Mouse (Mus musculus) layer of hippocampus, adult 11-12 months (tissue): Measurements from ENCODE around the gene Smoc1.

Experiments
- DNase-seq: peaks from one replicate; pipeline ENCODE4 v3.0.0; 2022; ENCODE audit warnings: low spot score

Smoc1 gene

GRCm38 (mm10) chr12:81081031-81081430, 54.4 kb downstream of the Smoc1 start:
- no peak for DNase-seq

DNA sequence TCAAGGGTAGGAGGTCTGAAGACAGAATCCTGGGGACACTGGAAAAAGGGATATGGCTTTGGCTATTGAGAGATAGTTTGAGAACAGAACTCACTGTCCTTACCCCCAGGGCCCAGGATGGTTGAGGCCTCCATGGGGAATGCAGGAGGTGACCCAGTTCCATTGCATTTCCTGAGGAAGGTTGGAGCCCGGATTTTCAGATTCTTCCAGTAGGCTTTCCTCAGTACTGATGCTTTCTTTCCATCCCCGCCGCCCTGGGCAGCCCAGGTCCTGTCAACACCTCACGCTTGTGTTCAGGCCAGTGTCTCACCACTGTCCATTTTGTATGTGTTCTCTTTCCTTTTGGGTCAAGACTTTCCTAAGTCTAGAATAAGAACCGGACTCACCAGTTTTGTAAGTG, 56.5 kb downstream of the Smoc1 start:
- no peak for DNase-seq

DNA sequence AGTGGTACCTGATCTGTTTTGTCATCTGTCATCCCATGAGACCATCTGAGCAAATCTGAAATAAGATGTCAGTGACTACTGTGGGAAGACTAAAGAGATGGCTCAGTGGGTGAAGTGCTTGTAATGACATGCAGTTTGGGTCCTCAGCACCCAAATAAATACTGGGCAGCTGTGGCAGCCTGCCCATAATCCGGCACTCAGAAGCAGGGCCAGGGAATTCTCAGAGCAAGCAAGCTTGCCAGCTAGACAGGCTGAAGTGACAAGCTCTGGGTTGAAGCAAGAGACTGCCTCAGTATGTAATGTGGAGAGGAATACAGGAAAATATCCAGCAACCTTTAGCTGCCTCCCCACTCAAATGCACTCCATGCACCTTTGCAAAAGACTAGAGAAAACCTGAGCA, 58.6 kb downstream of the Smoc1 start:
- no peak for DNase-seq

DNA sequence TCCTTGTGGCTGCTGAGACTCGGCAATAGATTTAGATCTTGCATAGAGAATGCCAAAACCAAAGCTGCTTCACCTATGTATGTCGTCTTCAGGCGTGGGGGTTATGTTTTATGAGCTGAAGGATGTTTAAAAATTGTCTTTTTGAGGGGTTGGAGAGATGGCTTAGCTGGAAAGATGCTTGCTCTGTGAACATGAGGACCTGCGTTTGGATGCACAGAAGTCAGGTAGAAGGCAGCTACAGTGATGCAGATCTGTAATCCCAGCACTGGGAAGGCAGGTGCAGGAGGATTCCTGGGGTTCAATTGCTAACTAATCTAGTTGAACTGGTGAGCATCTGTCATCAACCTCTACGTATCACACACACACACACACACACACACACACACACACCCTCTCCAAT, 61.5 kb downstream of the Smoc1 start:
- no peak for DNase-seq

- DNase-seq, result no peak
These were observed 65.0 kb downstream of the Smoc1 start for GRCm38 (mm10) chr12:81091641-81092040.

DNA sequence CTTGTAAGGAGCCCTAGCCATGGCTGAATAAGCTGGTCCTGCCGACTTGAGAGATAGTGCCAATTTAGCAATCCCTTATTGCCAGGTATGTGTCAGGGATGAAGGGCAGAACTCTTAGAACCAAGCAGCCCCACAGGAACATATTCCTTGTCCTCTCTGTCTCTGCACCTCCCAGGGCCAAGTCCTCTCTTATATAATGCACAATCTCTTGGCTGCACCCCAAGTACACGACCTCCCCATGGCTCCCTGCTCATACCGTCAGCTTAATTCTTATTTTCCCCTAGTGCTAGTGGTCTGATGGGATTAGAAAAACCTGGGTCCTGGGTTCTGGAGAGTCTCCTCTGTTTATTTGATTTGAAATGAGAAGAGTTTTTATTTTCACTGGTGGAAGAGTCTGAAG, 66.0 kb downstream of the Smoc1 start:
- DNase-seq, result no peak

DNA sequence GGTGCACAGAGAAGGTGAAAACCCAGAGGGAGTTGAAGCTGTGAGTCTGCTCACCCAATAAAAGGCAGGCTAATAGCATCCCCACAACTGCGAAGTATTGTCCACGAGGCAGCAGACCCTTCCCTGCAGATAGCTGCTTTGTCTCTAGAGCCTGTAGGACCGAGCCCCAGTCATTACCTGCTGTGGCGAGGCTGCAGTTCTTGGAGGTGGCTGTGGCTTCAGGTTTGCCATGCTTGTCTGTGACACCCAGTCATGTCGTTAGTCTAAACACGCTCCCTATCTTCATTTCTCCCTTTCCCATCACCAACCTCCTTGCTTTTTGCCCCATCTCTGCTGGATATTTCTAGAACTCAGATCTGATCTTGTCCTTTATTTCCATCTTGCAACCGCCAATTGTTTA, 66.6 kb downstream of the Smoc1 start:
- DNase-seq, result no peak

DNA sequence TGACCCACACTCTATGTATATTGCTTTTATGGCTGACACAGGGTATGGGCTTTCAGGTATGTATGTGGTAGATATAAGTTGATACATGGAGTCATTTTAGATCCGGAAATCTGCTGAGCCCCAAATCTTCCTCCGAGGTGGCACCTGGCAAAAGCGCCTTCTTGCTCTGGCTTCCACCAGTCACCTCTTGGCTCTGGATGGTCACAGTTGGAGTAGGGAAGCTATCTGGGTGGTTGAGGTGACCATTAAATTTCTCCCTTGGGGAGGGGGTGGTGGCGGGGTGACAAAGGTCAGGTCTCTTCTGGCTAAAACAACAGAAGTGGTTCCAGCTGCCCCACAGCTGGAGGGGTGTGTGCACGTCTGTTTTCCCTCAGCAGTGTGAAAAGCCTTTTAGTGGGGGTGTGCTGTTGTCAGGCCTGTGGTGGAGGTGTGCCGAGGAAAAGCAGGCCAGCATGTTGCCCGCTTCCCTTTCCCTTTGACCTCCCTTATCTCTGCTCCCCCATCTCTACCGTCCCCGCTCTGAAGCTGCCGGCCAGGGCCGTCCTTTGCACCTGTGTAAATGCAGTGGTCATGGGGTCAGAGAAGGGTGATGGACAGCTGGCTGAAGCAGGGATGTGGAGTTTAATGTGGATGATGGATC, 68.3 kb downstream of the Smoc1 start:
- no peak for DNase-seq

DNA sequence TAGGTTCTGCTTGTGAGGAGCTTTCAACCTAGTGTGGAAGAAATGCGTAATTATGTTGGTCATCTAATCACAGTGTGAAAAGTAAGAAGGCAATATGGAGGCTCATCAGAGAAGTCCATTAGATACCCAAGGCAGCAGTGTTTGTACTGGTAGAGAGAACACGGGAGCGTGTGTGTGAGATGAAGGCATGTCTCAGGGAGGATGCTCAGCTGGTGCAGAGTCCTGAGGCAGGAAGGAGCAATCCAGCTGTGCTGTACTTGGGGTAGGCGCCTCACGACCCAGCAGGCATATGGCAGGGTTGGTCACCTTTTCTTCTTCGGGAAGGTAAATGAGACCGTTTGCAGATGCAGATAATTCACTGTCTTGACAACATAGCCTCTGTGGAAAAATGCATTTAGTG, 70.7 kb downstream of the Smoc1 start:
- DNase-seq, result no peak

GRCm38 (mm10) chr12:81097738-81098137, 71.1 kb downstream of the Smoc1 start:
- DNase-seq, result no peak

- no peak for DNase-seq
These were observed 72.6 kb downstream of the Smoc1 start for GRCm38 (mm10) chr12:81099161-81099560.

DNA sequence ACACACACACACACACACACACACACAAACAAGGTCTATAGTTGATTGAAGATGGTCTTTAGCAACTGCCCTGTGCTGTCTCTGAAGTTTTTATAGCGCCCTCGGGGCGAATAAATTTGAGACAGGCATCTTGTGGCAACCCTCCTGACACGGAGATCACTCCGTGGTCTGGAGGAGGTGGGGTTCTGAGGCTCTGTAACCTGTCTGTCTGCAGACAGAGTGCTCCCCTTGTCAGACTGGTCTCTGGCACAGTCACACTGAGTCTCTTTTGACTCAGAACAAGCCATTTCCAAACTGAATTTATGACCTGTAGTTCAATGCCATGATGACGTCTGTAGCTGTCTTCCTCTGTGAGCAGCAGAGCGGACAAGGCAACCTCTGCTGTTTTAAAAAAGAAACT, 75.1 kb downstream of the Smoc1 start:
- no peak for DNase-seq

- DNase-seq, result no peak
These were observed 77.9 kb downstream of the Smoc1 start for GRCm38 (mm10) chr12:81104546-81104945.

DNA sequence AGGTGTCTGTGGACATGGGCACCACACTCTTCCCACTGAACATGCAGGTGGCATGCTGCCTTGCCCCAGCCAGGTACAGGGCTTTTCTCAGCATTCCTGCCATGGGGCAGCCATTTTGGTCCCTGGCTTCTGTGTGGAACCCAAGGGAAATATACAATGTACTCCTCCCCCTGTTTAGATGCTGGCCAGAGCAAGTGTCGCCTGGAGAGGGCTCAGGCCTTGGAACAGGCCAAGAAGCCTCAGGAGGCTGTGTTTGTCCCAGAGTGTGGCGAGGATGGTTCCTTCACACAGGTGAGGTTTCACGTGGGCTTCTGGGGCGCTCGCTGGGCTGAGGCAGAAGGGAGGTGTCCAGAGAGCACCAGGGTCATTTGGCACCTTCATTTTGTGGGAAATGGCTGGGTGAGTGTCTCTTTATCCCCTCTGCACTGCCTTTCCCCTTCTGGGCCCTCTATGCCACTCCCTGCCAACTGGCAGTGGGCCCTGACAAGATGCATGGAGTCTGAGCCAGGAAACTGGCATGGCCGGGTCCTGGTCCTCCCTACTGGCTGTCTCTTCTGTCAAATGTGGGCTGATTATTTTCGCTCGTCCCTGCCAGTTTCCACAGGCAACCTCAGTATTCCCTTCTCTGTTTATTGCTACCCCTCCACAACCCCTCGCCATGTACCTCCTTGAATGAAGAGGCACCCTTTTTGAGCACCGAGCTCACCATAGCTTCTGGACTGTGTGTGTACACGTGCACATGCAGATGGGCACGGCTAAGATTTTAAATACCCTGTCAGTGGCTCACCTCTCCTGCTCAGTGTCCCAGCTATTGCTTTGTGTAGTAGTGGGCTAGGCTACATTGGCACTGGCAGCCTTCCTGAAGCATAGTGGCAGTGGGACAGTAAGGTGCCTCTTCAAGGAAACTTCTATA, 79.4 kb downstream of the Smoc1 start:
- DNase-seq, result peak; percentile 37

GRCm38 (mm10) chr12:81107278-81108100, 80.9 kb downstream of the Smoc1 start:
- no peak for DNase-seq

- DNase-seq, result no peak
These were observed 82.0 kb downstream of the Smoc1 start for GRCm38 (mm10) chr12:81108600-81109011.

- no peak for DNase-seq
These were observed 83.4 kb downstream of the Smoc1 start for GRCm38 (mm10) chr12:81110006-81110405.

GRCm38 (mm10) chr12:81112321-81112720, 85.7 kb downstream of the Smoc1 start:
- no peak for DNase-seq

- DNase-seq, result no peak
These were observed 93.7 kb downstream of the Smoc1 start for GRCm38 (mm10) chr12:81120301-81120700.

DNA sequence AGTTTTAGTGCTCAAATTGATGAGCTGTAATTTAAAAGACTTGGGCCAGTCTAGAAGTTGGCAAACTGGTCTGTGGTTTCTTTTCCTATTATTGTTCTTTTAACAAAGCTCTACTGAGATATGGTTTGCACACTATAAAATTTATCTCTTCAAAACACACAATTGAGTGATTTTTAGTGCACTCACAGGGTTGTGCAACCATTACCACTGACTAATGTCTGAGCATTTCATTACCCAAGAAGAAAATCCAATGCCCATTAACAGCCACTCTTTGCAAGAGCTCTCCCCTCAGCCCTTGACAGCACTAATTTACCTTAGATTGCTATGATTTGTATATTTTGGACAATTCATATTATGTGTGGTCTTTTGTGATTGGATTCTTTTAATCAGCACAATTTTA, 97.2 kb downstream of the Smoc1 start:
- DNase-seq, result no peak

DNA sequence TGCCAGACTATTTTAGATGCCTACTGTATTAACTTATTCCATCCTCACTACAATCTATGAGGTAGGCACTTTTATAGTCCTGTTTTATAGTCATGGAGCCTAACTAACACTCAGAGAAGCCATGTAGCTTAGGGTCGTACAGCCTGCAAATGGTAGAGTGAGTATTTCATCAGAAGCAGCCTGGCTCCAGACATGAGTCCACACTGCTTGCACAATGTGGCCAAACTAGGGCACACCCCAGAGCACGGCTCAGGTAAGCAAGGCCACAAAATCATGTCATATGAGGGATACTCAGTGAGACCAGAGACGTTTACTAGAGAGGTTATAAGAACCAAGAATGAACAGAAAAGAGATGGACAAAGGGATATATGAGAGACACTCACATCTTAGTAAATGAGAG, 100.2 kb downstream of the Smoc1 start:
- no peak for DNase-seq

DNA sequence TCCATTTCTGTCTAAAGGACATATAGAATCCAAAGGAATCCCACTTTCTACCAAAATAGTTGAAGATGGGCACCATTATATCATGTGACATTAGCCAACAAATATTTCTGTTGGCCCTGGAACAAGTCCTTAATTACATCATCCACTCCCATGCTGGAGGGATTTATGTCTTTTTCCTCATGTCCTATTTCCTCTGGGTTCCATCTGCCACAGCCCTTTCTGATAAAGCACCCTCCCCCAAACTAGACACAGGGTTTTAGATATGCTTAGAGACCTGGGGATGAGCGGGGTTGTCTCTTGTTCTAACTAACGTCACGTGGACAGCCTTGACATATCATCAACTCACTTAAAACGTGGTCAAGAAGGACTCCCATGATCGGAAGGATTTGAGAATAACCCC, 102.1 kb downstream of the Smoc1 start:
- DNase-seq, result no peak

DNA sequence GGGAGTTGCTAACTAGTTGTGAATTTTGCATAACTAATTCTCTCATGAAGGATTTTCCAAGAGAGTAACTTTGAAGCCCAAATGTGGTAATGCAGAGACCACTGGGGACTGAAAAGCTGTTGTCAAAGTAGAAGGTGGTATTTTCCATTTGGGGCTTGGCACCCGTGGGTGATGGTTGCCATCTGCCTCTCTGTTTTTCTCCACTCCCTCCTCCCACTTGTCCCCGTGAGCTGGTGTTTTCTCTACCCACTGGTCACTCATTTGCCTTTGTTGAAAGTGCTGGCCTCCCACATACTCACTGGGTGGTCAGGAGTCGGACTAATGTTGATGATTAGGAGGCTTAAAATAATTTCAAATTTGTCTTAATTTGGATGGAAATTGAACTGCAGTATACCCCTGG, 104.1 kb downstream of the Smoc1 start:
- DNase-seq, result no peak
